In genomic region chr19:23968125-23968861, GRCm38 (mm10) we compare ENCODE assay signal across 17 mouse cellular contexts.
A peak's percentile ranks its signal among the peaks of the same experiment; 100 is the strongest.
DNase-seq lines count a peak whose midpoint lies in the region; ATAC-seq lines count a peak whose summit lies in the region.
"Had no signal": no experiment of that assay in that cellular context is flagged by ENCODE, and none has a peak within 500 bp of the region (broad histone marks: within the 10 kb centered on the region; RNA-seq: fewer than 3 reads in every experiment).

No protein-coding gene starts in this region.

- H3K36me3 ChIP-seq in heart, embryonic 14.5 days (ENCODE audit: control insufficient read depth, insufficient read depth, low read length) = no peaks in the 10 kb centered on the region; the same call in 1 of the 2 replicates
- no peaks in the 10 kb centered on the region for H3K36me3 ChIP-seq in liver, embryonic 12.5 days
- H3K36me3 ChIP-seq: embryonic facial prominence, embryonic 13.5 days; forebrain, embryonic 12.5 days; midbrain, embryonic 12.5 days had no signal

- peak overlapping the region; percentile 40 to 85 for H3K27ac ChIP-seq in heart, embryonic 14.5 days (replicated peaks in 1 of 2; ENCODE audit: control insufficient read depth in 1 of 2, insufficient read depth in 1 of 2, low read depth in 2 of 2, low read length in 2 of 2)
- no peak overlapping the region for H3K27ac ChIP-seq in liver, embryonic 12.5 days
- H3K27ac ChIP-seq: embryonic facial prominence, embryonic 13.5 days; forebrain, embryonic 12.5 days; midbrain, embryonic 12.5 days had no signal

- DNase-seq in heart, adult 11 months = peak; percentile 95
- no peak for DNase-seq in heart, postnatal 36 days
- peak; percentile 19 for DNase-seq in large intestine, adult 2 months (ENCODE audit: low read depth, low spot score)
- peak; percentile 72 to 86 for DNase-seq in lung, postnatal 4 days
- no peak for DNase-seq in cerebellum, postnatal 10 days
- no peak for DNase-seq in left cerebral cortex, adult 11 months (ENCODE audit: low spot score)
- DNase-seq: B cell, adult 2 months; cerebellum, adult 2 months; gastrocnemius, postnatal 25 days; retina, postnatal 1 day; spleen, adult 18-20 months had no signal

- H3K9me3 ChIP-seq in heart, embryonic 14.5 days (ENCODE audit: control insufficient read depth, low read length) = no peaks in the 10 kb centered on the region
- no peaks in the 10 kb centered on the region for H3K9me3 ChIP-seq in liver, embryonic 12.5 days (replicated peaks)
- H3K9me3 ChIP-seq: embryonic facial prominence, embryonic 13.5 days; forebrain, embryonic 12.5 days; midbrain, embryonic 12.5 days had no signal

- intact Hi-C loops in heart, postnatal 36 days (cut with DNase I) = loop anchor here (10.0 kb wide), 4 partner anchors 283 to 423 kb away; partner anchors contain the start of gene Ptar1

- H3K4me3 ChIP-seq in heart, embryonic 14.5 days (ENCODE audit: control insufficient read depth in 1 of 2, insufficient read depth in 1 of 2, low read depth in 1 of 2, low read length in 2 of 2) = no peak overlapping the region
- H3K4me3 ChIP-seq in liver, embryonic 12.5 days = no peak overlapping the region
- H3K4me3 ChIP-seq: embryonic facial prominence, embryonic 13.5 days; forebrain, embryonic 12.5 days; midbrain, embryonic 12.5 days had no signal

- H3K4me1 ChIP-seq in heart, embryonic 14.5 days (ENCODE audit: control insufficient read depth in 2 of 2, insufficient read depth in 2 of 2, low read length in 2 of 2) = peaks cover 57 to 63% of the 10 kb centered on the region in 2 experiments
- no peaks in the 10 kb centered on the region for H3K4me1 ChIP-seq in liver, embryonic 12.5 days
- H3K4me1 ChIP-seq: midbrain, embryonic 12.5 days had no signal

- H3K27me3 ChIP-seq in heart, embryonic 14.5 days (ENCODE audit: control insufficient read depth, insufficient read depth, low read length) = no peaks in the 10 kb centered on the region
- no peaks in the 10 kb centered on the region for H3K27me3 ChIP-seq in liver, embryonic 12.5 days (replicated peaks)
- H3K27me3 ChIP-seq: embryonic facial prominence, embryonic 13.5 days; forebrain, embryonic 12.5 days had no signal

- WGBS in heart, embryonic 14.5 days = 56% methylated on average over 5 of the region's 5 CpGs
- 54% methylated on average over 5 of the region's 5 CpGs for WGBS in large intestine, adult 2 months
- 54% methylated on average over 5 of the region's 5 CpGs for WGBS in liver, embryonic 12.5 days (ENCODE audit: insufficient replicate concordance)

- no peak overlapping the region for H3K4me2 ChIP-seq in heart, embryonic 14.5 days (ENCODE audit: low read length)
- H3K4me2 ChIP-seq in liver, embryonic 12.5 days = no peak overlapping the region
- H3K4me2 ChIP-seq: embryonic facial prominence, embryonic 13.5 days; forebrain, embryonic 12.5 days; midbrain, embryonic 12.5 days had no signal

- no peak for ATAC-seq in heart, embryonic 14.5 days (ENCODE audit: insufficient number of reproducible peaks, insufficient read depth, low FRiP score, low read depth)
- ATAC-seq in liver, embryonic 12.5 days = no peak
- ATAC-seq: hindbrain, embryonic 16.5 days had no signal

- peak overlapping the region; percentile 47 for H3K9ac ChIP-seq in heart, embryonic 14.5 days (ENCODE audit: low read length)
- H3K9ac ChIP-seq in liver, embryonic 12.5 days = no peak overlapping the region
- H3K9ac ChIP-seq: embryonic facial prominence, embryonic 13.5 days; forebrain, embryonic 12.5 days; midbrain, embryonic 12.5 days had no signal

Comparison
In these comparisons a context has a peak if more than half of its experiments do, and no peak if none do; other contexts are left out.
1. DNase-seq: peak in heart, adult 11 months (single experiment), large intestine, adult 2 months (single experiment) and lung, postnatal 4 days (2 of 2); none in heart, postnatal 36 days (0 of 2), cerebellum, postnatal 10 days (0 of 2) and left cerebral cortex, adult 11 months (single experiment).